Mouse (Mus musculus) ES-Bruce4 (cell line): Measurements from ENCODE around the gene Serhl. TPM values are rescaled to one million over a fixed set of nuclear protein-coding genes. Genes with fewer than 3 reads are reported as not detected.

Experiments used
- H3K27ac ChIP-seq: 2 replicates; pipeline ENCODE4 v1.5.1; 2012; ENCODE audit warnings: low read length, inconsistent platforms; ENCODE audit not compliant: insufficient read depth
- H3K27me3 ChIP-seq: 2 replicates; pipeline ENCODE4 v1.6.1; 2012; ENCODE audit warnings: mild to moderate bottlenecking, low read length, inconsistent platforms; ENCODE audit not compliant: control insufficient read depth, poor library complexity, insufficient read depth, severe bottlenecking
- H3K36me3 ChIP-seq: 2 replicates; pipeline ENCODE4 v1.6.1; 2012; ENCODE audit warnings: inconsistent platforms, mild to moderate bottlenecking, low read length, moderate library complexity; ENCODE audit not compliant: control insufficient read depth, poor library complexity, insufficient read depth, severe bottlenecking
- H3K4me1 ChIP-seq: one replicate; pipeline ENCODE4 v1.8.1; 2011; ENCODE audit warnings: low read length; ENCODE audit not compliant: control insufficient read depth, insufficient read depth
- H3K4me3 ChIP-seq: 2 replicates; pipeline ENCODE4 v1.5.1; 2011; ENCODE audit warnings: low read depth, mild to moderate bottlenecking, low read length
- H3K9ac ChIP-seq: 2 replicates; pipeline ENCODE4 v1.6.1; 2012; ENCODE audit warnings: low read depth, mild to moderate bottlenecking, inconsistent platforms; ENCODE audit not compliant: poor library complexity, severe bottlenecking
- H3K9me3 ChIP-seq: replicated peaks from 2 replicates; pipeline ENCODE4 v1.6.1; 2012; ENCODE audit warnings: mild to moderate bottlenecking, low read length, inconsistent platforms; ENCODE audit not compliant: control insufficient read depth, poor library complexity, insufficient read depth, severe bottlenecking
- CTCF ChIP-seq: IDR thresholded peaks from one replicate; pipeline ENCODE4 v1.8.1; 2011; ENCODE audit warnings: low read depth, low read length
- EP300 ChIP-seq: IDR thresholded peaks from 2 replicates; pipeline ENCODE4 v1.6.1; 2011; ENCODE audit warnings: low read depth, low read length; ENCODE audit not compliant: insufficient read depth
- POLR2A ChIP-seq: IDR thresholded peaks from one replicate; pipeline ENCODE4 v1.8.1; 2011; ENCODE audit warnings: low read length; ENCODE audit not compliant: insufficient read depth
- polyA plus RNA-seq: library from polyadenylated mRNA; stranded (reverse); fragments of >200 nt; gene quantifications from 2 replicates; pipeline ENCODE4 v1.2.4, GENCODE M21; 2011; ENCODE audit warnings: low read depth; ENCODE audit not compliant: missing spikeins, insufficient read depth, insufficient read length

Serhl gene
- polyA plus RNA-seq, 1 experiment, result 20.5 TPM

DNA sequence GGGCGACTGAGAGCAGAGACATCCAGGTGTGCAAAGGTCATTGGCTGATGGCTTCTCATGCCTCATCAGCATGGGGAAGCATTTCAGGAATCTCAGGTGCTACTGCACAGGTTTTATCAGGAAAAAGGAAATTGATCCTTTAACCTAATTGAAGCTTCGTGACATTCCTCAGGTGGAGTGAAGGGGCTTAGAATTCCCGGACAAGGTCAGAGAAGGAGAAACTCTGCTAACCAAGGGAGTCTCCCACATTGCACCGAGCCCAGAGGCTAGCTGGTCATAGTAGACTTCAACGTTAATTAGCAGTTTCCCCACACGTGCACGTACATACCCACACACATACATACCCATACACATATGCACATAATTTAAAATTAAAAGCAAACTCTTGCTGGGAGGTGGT is 42.6 kb upstream of the Serhl start:
- no peak for TF ChIP-seq CTCF
- TF ChIP-seq EP300, result peak; percentile 74
- TF ChIP-seq POLR2A, result no peak
- no peak overlapping the region for H3K9ac ChIP-seq
- H3K4me3 ChIP-seq, result no peak overlapping the region
- H3K9me3 ChIP-seq, result peaks cover 5% of the 10 kb centered on the region
- H3K4me1 ChIP-seq, result peaks cover 4% of the 10 kb centered on the region
- no peaks in the 10 kb centered on the region for H3K27me3 ChIP-seq
- peak overlapping the region; percentile 80 for H3K27ac ChIP-seq
- no peaks in the 10 kb centered on the region for H3K36me3 ChIP-seq

DNA sequence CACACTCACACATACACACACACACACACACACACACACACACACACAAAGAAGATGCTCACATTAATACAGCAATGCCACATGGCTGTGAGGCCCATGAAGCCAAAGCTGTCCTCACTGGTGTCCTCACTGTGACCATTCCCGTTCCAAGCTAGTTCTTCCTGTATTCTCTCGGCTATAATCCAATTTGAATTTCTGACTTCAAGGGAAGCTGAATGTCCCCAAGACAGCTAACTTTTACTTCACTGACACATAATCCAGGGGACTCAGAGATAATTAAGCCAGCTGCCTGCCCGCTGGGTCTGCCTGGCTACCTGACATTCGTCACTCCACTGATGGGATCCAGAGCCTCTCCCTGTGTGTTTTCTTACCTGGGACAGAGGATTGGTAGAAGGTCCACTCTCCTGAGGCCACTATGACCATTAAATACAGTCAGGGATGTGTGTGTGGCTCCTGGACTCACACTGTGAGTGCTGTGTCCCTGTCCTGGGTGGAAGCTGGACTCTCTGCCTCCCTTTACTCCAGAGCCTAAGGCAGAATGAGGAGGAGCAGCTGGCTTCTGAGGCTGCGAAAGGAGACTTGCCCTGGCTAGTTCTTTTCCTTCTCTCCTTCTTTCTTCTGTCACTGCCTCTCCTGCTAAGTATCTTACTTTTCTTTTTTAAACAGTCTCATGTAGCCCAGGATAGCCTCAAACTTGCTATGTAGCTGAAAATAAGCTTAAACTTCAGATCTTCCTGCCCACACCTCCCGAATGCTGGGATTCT is 36.8 kb upstream of the Serhl start:
- TF ChIP-seq EP300 (peak; percentile 65; the same call in 1 of the 2 replicates), CTCF (no peak), POLR2A (no peak)
- Histone ChIP-seq H3K27ac (peak overlapping the region; percentile 15), H3K27me3 (no peaks in the 10 kb centered on the region), H3K36me3 (no peaks in the 10 kb centered on the region), H3K4me1 (peaks cover 5% of the 10 kb centered on the region), H3K9me3 (no peaks in the 10 kb centered on the region), H3K9ac (peak overlapping the region; percentile 53), H3K4me3 (peak overlapping the region; percentile 50)

DNA sequence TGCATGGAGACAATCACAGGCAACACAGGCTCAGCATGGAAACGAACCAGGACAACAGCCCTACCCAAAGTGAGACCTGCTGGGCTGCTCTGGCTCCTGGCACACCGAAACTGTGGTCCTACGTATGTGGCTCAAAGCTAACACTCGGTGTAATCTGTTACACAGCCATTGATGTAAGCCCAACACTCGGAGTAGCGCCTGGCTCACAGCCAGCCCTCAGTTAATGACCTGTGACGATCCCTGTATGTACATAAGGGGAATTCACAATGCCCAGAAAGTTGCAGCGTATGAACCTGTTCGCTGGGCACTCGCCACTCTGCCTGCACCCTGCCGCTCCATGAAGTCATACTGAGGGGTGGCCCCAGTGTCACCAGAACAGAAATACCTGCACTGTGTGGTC is 36.0 kb upstream of the Serhl start:
- H3K9me3 ChIP-seq, result no peaks in the 10 kb centered on the region
- no peaks in the 10 kb centered on the region for H3K36me3 ChIP-seq
- peak overlapping the region; percentile 15 for H3K27ac ChIP-seq
- H3K4me3 ChIP-seq, result 0 out of 2 replicates have a peak overlapping the region, but pooled peaks have one; percentile 4
- H3K9ac ChIP-seq, result peak overlapping the region; percentile 53
- no peaks in the 10 kb centered on the region for H3K27me3 ChIP-seq
- H3K4me1 ChIP-seq, result peaks cover 3% of the 10 kb centered on the region
- TF ChIP-seq EP300 (no peak), CTCF (no peak)

DNA sequence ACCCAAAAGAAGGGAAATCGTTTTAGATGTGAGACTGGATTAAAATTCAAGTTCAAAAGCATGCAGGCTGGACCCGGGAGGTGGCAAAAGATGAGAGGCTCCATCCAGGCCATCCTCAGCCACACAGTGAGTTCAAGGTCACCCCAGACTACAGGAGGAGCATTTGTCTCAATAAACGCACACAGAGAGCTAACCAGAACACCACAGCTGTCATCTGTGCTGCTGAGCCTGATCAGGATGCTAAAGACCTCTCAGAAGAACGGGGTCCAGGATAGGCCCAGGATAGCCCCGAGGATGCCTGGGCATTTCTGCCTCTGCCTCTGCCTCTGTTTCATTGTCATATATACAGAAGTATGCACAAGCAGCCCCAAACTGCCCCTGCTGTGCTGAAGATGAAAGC is 33.7 kb upstream of the Serhl start:
- peaks cover 3% of the 10 kb centered on the region for H3K4me1 ChIP-seq
- no peaks in the 10 kb centered on the region for H3K36me3 ChIP-seq
- H3K9me3 ChIP-seq, result no peaks in the 10 kb centered on the region
- H3K27me3 ChIP-seq, result no peaks in the 10 kb centered on the region
- TF ChIP-seq POLR2A (no peak), EP300 (no peak), CTCF (no peak)
- H3K9ac ChIP-seq, result no peak overlapping the region
- no peak overlapping the region for H3K4me3 ChIP-seq
- H3K27ac ChIP-seq, result no peak overlapping the region

DNA sequence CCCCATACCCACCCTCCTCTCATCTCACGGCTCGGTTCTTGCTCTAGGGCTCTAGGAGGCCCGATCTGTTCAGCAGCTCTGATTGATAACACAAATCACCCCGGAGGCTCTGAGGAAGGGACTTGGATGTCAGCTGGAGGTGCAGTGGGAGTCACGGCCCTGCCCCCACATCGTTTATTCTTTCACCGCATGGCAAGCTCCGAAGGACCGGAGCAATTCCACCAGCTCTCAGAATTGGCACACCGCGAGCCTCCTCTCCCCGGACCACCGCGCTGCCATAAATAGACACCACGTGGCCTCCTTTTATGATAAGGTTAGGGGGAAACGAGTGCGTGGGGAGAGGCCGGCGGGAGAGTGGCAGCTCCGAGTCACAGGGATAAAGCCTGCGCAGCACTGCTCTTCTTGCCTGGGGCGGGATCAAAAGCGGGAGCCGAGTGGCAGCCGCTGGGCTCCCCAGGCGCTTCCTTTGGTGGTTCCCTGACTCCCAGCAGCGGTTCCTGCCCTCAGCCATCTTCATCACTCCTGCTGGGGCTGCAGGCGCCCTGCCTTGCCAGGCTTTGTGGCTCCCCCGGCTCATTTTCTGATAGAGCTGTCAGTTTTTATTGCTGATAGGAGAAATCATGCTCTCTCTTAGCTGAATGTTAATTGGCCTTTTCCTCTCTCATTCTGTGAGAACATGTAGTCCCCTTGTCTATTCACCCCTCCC is 32.8 kb upstream of the Serhl start:
- TF ChIP-seq POLR2A, result no peak
- TF ChIP-seq EP300, result no peak
- TF ChIP-seq CTCF, result no peak
- H3K4me1 ChIP-seq, result peaks cover 3% of the 10 kb centered on the region
- H3K9me3 ChIP-seq, result no peaks in the 10 kb centered on the region
- peak overlapping the region; percentile 67 for H3K4me3 ChIP-seq
- no peak overlapping the region for H3K27ac ChIP-seq
- H3K9ac ChIP-seq, result peak overlapping the region; percentile 73
- no peaks in the 10 kb centered on the region for H3K27me3 ChIP-seq
- no peaks in the 10 kb centered on the region for H3K36me3 ChIP-seq

DNA sequence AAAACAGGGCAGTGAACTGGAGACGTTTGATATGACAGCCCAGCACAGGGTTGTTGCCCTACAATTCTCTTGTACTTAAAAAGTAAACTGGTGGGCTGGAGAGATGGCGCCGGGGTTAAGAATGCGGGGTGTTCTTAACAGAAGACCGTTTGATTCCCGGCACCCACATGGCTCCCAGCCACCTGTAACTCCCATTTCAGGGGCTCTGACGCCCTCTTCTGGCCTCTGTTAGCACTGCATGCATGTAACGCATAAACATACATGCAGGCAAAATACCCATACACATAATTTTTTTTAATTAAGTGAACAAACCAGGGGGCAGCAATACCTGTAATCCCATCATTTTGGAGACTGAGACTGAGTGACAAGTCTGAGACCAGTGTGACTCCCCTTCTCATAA is 31.8 kb upstream of the Serhl start:
- no peak for TF ChIP-seq POLR2A
- peak; percentile 71 for TF ChIP-seq CTCF
- H3K27ac ChIP-seq, result no peak overlapping the region
- H3K4me1 ChIP-seq, result peaks cover 3% of the 10 kb centered on the region
- H3K9ac ChIP-seq, result no peak overlapping the region
- 0 out of 2 replicates have a peak overlapping the region, but pooled peaks have one; percentile 2 for H3K4me3 ChIP-seq
- no peaks in the 10 kb centered on the region for H3K27me3 ChIP-seq
- no peaks in the 10 kb centered on the region for H3K36me3 ChIP-seq
- H3K9me3 ChIP-seq, result no peaks in the 10 kb centered on the region
